Mouse (Mus musculus): ENCODE measurements at regions not wholly inside any gene's neighbourhood (a gene's known extent, or its start where the extent isn't known, plus 50 kb on each side); places are given as distances from the start of the nearest gene placed in this dataset.

- no peak for DNase-seq (ENCODE audit: low read depth, low spot score)
These were observed 332.6 kb upstream of the Gm21961 start for GRCm38 (mm10) chr15:65347277-65347676.

- no peak for DNase-seq (ENCODE audit: low read depth, low spot score)
These were observed 327.8 kb upstream of the Gm21961 start for GRCm38 (mm10) chr15:65342501-65342900.

GRCm38 (mm10) chr15:65334076-65334475 is 319.4 kb upstream of the Gm21961 start:
- DNase-seq (ENCODE audit: low read depth, low spot score) = no peak

GRCm38 (mm10) chr15:65308066-65308465 is 293.4 kb upstream of the Gm21961 start:
- no peak for DNase-seq (ENCODE audit: low read depth, low spot score)

GRCm38 (mm10) chr15:65258816-65259215 is 244.1 kb upstream of the Gm21961 start:
- DNase-seq (ENCODE audit: low read depth, low spot score) = no peak

GRCm38 (mm10) chr15:65222504-65222903 is 207.8 kb upstream of the Gm21961 start:
- no peak for DNase-seq (ENCODE audit: low read depth, low spot score)

GRCm38 (mm10) chr15:65217908-65218307 is 203.2 kb upstream of the Gm21961 start:
- no peak for DNase-seq (ENCODE audit: low read depth, low spot score)

- DNase-seq (ENCODE audit: low read depth, low spot score) = no peak
These were observed 181.6 kb upstream of the Gm21961 start for GRCm38 (mm10) chr15:65196307-65196706.

GRCm38 (mm10) chr15:65193654-65194053 is 178.9 kb upstream of the Gm21961 start:
- peak; percentile 29 for DNase-seq (ENCODE audit: low read depth, low spot score)

All from 3T3-L1 (cell line).